Mouse (Mus musculus) layer of hippocampus, postnatal 25 days (tissue): ENCODE measurements around the gene Ovgp1. TPM values are rescaled to one million over a fixed set of nuclear protein-coding genes. Genes with fewer than 3 reads are reported as not detected.
"Not testable (repeated sequence)": the region's sequence is repeated elsewhere in the genome, so short reads cannot be mapped to it uniquely, and the experiment has no call there.

Experiments
- DNase-seq, 2 experiments: peaks; one replicate each; pipeline ENCODE4 v3.0.0; 2022; ENCODE audit warnings: mixed read lengths in 2 of 2, low spot score in 1 of 2; ENCODE audit errors: extremely low spot score in 1 of 2
- total RNA-seq, 2 experiments: library from RNA; stranded (reverse); gene quantifications; 2 replicates each; pipeline ENCODE4 v1.2.3; 2021

Ovgp1 gene
- 1 to 10 TPM; 1.0 to 3.2 TPM for total RNA-seq

DNA sequence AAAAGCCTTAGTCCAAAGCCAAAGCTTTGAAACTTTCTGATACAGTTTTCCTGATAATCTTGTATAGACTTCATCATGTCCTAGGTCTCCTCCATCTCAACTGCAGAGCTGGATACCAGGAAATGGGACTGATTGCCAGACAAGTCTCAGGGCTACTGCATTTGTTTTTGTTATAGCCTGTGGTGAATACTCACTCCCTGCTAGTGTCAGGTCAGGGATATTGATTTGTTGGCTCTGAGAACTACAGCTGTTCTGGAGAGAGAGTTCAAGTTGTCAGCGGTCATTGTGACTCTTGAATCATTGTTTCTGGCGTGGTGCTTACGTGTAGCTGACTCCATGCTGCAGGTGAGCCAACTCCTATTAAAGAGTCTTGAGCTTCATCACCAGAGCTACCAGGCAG, at the start of gene Ovgp1:
Gene Ovgp1, plus strand, starts transcription at position 301 of the 400 bp plus-strand sequence.
- no peak for DNase-seq

GRCm38 (mm10) chr3:105924616-105925015, 48.9 kb upstream of the Ovgp1 start:
- no peak for DNase-seq

DNA sequence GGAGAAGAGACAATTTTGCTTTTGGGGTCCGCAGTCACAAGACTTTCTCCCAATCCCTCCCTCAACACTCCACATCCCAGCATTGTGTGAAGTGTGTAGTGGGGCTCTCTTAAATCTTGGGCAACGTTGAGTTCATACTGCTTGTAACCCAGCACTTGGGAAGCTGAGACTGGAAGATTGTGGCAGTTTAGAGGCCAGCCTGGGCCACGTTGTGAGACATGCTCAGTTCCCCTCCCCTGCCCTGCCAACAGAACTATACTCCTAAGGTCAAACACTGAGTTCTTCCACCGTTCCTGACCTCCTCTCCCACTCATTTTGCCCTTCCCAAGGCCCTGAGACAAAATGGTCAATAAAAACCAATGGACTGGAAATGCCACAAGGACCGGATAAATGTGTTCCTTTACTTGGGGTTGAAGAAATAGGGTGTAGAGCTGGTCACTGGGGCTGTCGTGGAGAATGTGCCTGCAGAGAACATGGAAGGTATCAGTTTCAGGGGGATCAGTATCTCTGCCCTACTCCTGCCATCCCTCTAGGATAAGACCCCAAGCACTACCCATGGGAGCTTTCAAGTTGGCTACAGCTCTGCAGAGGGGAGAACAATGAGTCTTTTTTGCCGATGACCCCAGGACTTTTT, 45.8 kb upstream of the Ovgp1 start:
- DNase-seq, result no peak

DNA sequence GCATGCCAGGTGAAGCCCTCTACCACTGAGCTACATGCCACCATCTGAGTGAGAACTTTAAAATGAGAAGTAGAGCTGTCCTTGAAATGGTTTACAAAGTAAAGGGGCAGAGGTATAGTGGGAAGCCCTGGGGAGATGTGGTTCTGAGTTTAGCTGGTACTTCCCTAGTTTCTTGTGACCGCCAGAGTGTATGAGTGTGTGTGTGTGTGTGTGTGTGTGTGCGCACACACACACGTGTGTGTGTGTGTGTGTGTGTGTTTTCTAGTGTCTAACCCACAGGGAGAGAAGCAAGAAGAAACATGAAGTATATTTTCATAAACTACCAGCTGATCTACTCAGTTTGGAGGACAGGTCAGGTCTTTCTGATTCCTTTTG, 45.3 kb upstream of the Ovgp1 start:
- DNase-seq, result no peak

GRCm38 (mm10) chr3:105928781-105929180, 44.7 kb upstream of the Ovgp1 start:
- no peak for DNase-seq

DNA sequence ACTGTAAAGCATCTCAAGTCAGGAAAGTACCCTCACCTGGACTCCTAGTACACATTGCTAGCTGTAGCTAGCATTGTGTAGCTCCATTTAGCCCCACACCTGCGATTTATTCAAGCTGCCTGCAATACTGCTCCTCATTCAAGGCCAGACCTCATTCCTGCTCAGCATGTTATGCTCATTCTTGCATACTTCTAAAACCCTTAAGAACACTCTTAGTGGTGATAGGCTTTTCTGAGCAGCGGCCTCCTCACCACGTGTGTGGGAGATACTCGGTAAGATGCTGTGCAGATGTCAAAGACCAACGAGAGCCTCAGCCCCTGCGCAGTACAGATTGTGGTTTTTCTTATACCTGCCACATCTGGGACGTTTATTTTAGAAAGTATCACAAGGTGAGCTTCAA, 43.7 kb upstream of the Ovgp1 start:
- no peak for DNase-seq

- no peak for DNase-seq
Observed at GRCm38 (mm10) chr3:105931095-105931494, 42.4 kb upstream of the Ovgp1 start.

- no peak for DNase-seq
Observed at GRCm38 (mm10) chr3:105932240-105933071, 41.1 kb upstream of the Ovgp1 start, which contains the start of gene I830077J02Rik. TSS of gene I830077J02Rik (minus strand) at chr3:105932664.

- no peak for DNase-seq
Observed at GRCm38 (mm10) chr3:105933926-105934325, 39.6 kb upstream of the Ovgp1 start.

- DNase-seq, result no peak
Observed at GRCm38 (mm10) chr3:105935033-105935432, 38.5 kb upstream of the Ovgp1 start.

DNA sequence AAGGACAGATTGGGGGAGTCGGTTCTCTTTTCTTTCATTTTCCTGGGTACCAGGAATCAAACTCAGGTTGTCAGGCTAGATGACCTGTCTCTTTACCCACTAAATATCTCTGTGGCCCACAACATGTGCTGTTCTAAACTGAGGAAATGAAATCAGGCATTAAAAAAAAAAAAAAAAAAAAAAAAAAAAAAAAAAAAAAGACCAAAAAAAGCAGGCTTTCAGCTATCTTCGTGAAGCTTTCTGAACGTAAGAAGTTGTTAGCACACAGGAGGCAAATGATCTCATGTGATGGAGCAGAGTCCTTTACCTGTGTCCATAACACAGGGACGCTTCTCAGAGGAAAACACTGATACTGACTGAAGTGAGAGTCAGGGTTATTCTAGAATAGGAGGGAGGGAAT, 37.4 kb upstream of the Ovgp1 start:
- DNase-seq, result no peak

DNA sequence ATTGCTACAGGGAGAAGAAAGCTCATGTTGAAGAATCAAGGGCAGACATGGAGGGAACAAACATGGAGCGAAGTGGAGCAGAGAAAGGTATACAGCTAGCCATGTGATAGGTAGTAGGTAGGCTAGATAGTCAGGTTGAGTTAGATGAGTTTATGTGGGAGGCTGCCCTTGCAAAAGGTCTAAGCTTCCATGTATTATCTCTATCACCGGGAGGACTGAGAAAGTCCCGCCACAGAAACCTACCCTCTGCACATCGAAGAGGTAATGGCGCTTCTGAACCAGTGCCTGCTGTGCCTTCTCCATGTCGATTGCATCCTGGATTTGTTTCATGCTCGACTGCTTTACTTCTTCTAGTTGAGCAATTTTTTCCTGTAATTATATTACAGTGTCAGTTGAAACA, 22.2 kb upstream of the Ovgp1 start:
- no peak for DNase-seq

- DNase-seq, result no peak
Observed at GRCm38 (mm10) chr3:105957235-105957634, 16.3 kb upstream of the Ovgp1 start.

DNA sequence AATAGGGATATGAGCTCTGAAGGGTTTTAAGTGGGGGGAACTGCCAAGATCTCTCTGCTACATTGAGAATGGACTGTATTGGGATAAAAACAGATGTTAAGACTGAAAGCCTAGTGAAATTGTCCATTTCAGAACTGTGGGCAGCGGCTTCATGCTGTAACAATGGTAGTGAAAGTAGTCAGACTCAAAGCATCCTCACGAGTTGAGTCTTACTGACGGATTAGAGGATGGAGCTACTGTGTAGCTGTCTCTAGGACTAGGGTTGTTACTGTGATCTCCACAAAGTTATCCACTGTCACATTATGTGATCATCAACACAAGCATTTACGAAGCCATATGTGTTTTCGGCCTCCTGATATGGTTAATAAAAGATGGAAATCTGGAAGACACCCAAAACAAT, 15.3 kb upstream of the Ovgp1 start:
- DNase-seq, result no peak

DNA sequence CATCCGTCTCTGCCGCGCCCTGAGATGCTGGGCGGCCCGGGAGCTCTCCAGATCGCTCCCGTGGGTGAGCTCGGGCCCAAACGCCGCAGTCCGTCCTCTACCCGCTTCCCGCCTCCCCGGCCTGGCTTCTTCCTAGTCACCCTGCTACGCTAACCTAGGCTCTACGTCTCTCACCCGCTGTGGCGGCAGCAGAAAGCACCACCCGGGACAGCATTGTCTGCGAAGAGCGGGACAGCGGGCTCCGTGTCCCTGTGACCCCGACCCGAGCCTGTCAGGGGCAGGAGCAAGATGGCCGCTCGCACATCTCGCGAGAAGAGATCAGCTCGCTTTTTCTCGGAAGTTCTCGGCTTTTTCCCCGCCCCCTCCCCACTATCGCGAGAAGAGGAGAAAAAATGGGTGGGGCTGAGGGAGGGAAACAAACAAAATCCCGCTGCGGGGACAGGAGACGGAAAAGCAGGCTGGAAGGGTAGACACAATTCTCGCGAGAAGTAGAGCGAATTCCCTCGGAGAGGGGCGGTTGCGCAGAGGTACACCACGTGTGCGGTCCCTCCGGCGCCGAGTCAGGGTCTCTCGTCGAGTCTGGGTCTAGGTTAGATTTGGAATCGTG, 14.4 kb upstream of the Ovgp1 start, which contains the start of gene Wdr77:
Gene Wdr77, plus strand, starts transcription at position 396 of the 607 bp plus-strand sequence.
- DNase-seq, result peak; percentile 91

GRCm38 (mm10) chr3:105959585-105959984, 13.9 kb upstream of the Ovgp1 start:
- no peak for DNase-seq

DNA sequence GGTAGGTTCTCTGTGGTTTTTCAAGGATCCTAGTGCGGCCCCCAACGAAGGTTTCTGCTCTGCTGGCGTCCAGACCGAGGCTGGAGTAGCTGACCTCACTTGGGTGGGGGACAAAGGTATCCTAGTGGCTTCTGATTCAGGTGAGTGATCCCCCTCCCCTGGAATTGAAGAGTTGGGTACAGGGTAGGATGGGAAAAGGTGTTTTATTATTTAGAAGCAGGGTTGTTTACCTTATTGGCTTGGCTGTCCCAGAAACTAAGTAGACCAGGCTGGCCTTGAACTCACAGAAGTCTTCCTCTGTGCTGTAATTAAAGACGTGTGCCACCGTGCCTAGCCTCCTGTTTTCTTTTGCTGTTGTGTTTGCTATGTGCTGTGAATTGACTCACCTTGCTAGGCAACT, 13.5 kb upstream of the Ovgp1 start, which contains the start of gene Atp5f1:
Gene Atp5f1, minus strand, starts transcription at position 101 of the 400 bp plus-strand sequence.
- DNase-seq, result no peak

DNA sequence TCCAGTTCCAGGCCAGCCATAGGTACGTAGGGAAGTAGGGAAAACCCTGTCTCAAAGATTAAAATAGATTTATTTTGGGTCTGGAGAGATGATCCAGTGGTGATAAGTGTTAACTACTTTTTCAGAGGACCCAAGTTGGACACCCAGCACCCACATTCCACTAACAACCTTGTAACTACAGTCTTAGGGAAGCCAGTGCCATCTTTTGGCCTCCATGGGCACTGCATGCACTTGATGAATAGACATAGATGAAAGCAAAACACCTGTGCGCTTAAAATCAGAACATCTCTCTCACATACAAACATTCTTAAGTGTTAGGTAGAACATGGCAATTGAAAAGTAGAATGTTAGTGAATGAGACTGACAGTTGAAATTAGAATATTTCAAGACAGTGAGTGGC, 12.8 kb upstream of the Ovgp1 start:
- no peak for DNase-seq

GRCm38 (mm10) chr3:105971831-105972446, 1.6 kb upstream of the Ovgp1 start:
- no peak for DNase-seq

- DNase-seq, result no peak
Observed at GRCm38 (mm10) chr3:105974174-105974573, 663 bp downstream of the Ovgp1 start.

GRCm38 (mm10) chr3:105989611-105990010, 16.1 kb downstream of the Ovgp1 start:
- not testable (repeated sequence) for DNase-seq
